8 mouse cellular contexts compared by ENCODE assay signal in the genomic region with DNA sequence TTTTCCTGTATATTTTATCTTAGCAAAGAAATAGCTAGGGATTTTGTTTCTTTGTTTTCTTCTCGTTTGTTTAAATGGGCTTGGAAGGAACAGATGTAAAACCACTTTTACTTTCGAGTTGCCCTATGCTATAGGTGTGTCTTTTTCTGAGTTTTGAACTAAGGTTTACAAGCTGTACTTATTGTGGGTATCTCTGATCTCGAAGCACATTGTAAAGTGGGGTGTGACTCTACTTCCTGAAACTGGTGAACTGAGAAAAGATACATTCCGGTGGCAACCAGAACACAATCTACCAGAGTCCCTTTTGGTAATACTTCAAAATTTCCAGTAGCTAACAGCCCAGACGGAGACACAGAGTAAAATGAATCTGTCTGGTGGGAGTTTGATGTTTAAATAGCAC. TPM values are rescaled to one million over a fixed set of nuclear protein-coding genes. Genes with fewer than 3 reads are reported as not detected.
DNase-seq lines count a peak whose midpoint lies in the region; ATAC-seq and TF ChIP-seq lines count a peak whose summit lies in the region.
"Had no signal": no experiment of that assay in that cellular context is flagged by ENCODE, and none has a peak within 500 bp of the region (broad histone marks: within the 10 kb centered on the region; RNA-seq: fewer than 3 reads in every experiment).

No protein-coding gene starts in this region.

- H3K36me3 ChIP-seq in hindbrain, embryonic 13.5 days, result no peaks in the 10 kb centered on the region
- no peaks in the 10 kb centered on the region for H3K36me3 ChIP-seq in liver, embryonic 11.5 days (ENCODE audit: control insufficient read depth, insufficient read depth, low read length)
- no peaks in the 10 kb centered on the region for H3K36me3 ChIP-seq in splenic B cell, adult 2 months (ENCODE audit: control insufficient read depth, insufficient read depth, low read length, poor library complexity, severe bottlenecking)
- H3K36me3 ChIP-seq: embryonic facial prominence, embryonic 12.5 days had no signal

- WGBS in lung, adult 2 months, result 62% methylated on average over 5 of the region's 5 CpGs
- WGBS in hindbrain, embryonic 13.5 days, result 93% methylated on average over 5 of the region's 5 CpGs
- 83% methylated on average over 5 of the region's 5 CpGs for WGBS in liver, embryonic 11.5 days

- H3K9ac ChIP-seq in hindbrain, embryonic 13.5 days, result no peak overlapping the region
- no peak overlapping the region for H3K9ac ChIP-seq in liver, embryonic 11.5 days (ENCODE audit: low read depth, low read length)

- no peaks in the 10 kb centered on the region for H3K9me3 ChIP-seq in hindbrain, embryonic 13.5 days
- H3K9me3 ChIP-seq in liver, embryonic 11.5 days (ENCODE audit: control insufficient read depth, low read length), result no peaks in the 10 kb centered on the region
- H3K9me3 ChIP-seq: embryonic facial prominence, embryonic 12.5 days had no signal

- peak overlapping the region; percentile 60 for H3K4me2 ChIP-seq in hindbrain, embryonic 13.5 days
- H3K4me2 ChIP-seq in liver, embryonic 11.5 days, result peak overlapping the region; percentile 71

- no peak for ATAC-seq in hindbrain, embryonic 13.5 days (ENCODE audit: low FRiP score)
- no peak for ATAC-seq in liver, embryonic 11.5 days (replicated peaks; ENCODE audit: low FRiP score)

- TF ChIP-seq POLR2A in lung, adult 2 months (IDR thresholded peaks at IDR 0.05; ENCODE audit: borderline replicate concordance, extremely low read depth, low read depth, low read length), result no peak

- H3K27ac ChIP-seq in hindbrain, embryonic 13.5 days, result no peak overlapping the region
- no peak overlapping the region for H3K27ac ChIP-seq in liver, embryonic 11.5 days (ENCODE audit: low read depth, low read length)
- H3K27ac ChIP-seq: embryonic facial prominence, embryonic 12.5 days had no signal

- no peak for DNase-seq in lung, adult 2 months
- no peak for DNase-seq in lung, postnatal 25 days (ENCODE audit: low spot score)
- DNase-seq in liver, embryonic 11.5 days (ENCODE audit: low spot score), result no peak
- peak; percentile 36 for DNase-seq in splenic B cell, adult 2 months (ENCODE audit: low read depth, low spot score)
- DNase-seq in layer of hippocampus, postnatal 25 days (ENCODE audit: extremely low spot score in 1 of 2, low spot score in 1 of 2), result no peak
- DNase-seq in MN1 (ENCODE audit: low spot score), result no peak

- peak overlapping the region; percentile 16 for H3K4me3 ChIP-seq in lung, adult 2 months (replicated peaks; ENCODE audit: extremely low read depth, low read depth, low read length)
- H3K4me3 ChIP-seq in hindbrain, embryonic 13.5 days, result no peak overlapping the region
- no peak overlapping the region for H3K4me3 ChIP-seq in liver, embryonic 11.5 days (ENCODE audit: low read depth, low read length)

- H3K27me3 ChIP-seq in hindbrain, embryonic 13.5 days, result 0 out of 2 replicates have a peak, but pooled peaks cover 2% of the 10 kb centered on the region
- H3K27me3 ChIP-seq in liver, embryonic 11.5 days (replicated peaks; ENCODE audit: control insufficient read depth, insufficient read depth, low read length), result no peaks in the 10 kb centered on the region
- no peaks in the 10 kb centered on the region for H3K27me3 ChIP-seq in splenic B cell, adult 2 months (ENCODE audit: control insufficient read depth, insufficient read depth, low read length, poor library complexity, severe bottlenecking)
- H3K27me3 ChIP-seq: embryonic facial prominence, embryonic 12.5 days had no signal

- H3K4me1 ChIP-seq in lung, adult 2 months (ENCODE audit: control insufficient read depth, insufficient read depth, low read length), result peaks cover 5% of the 10 kb centered on the region
- peaks cover 11% of the 10 kb centered on the region for H3K4me1 ChIP-seq in hindbrain, embryonic 13.5 days (replicated peaks)
- peaks cover 6% of the 10 kb centered on the region for H3K4me1 ChIP-seq in liver, embryonic 11.5 days (replicated peaks; ENCODE audit: control insufficient read depth, insufficient read depth, low read length)

- TF ChIP-seq CTCF in lung, adult 2 months (IDR thresholded peaks at IDR 0.05; ENCODE audit: insufficient read depth, low read length), result no peak

RNA-seq across cellular contexts. Expression of gene Magohb, which starts 0.9 kb away (rescaled TPM):
- polyA plus RNA-seq in lung, adult 2 months (2012; rRNA removed), result 0.71 and 1.7 TPM in 2 replicates
- 49.1 and 50.0 TPM in 2 replicates for polyA plus RNA-seq in hindbrain, embryonic 13.5 days (2015; fragmentation: Nextera tagmentation; extraction: Ambion mirVana)
- 59.9 and 63.6 TPM in 2 replicates for polyA plus RNA-seq in liver, embryonic 11.5 days (2014; fragmentation: Nextera tagmentation; extraction: Ambion mirVana)
- 10 to 100 TPM; 10.8 to 11.7 TPM for total RNA-seq in layer of hippocampus, postnatal 25 days (2021)

RNA-seq across cellular contexts. Expression of gene Klra2, which starts 46.8 kb away (rescaled TPM):
- 0.55 and 1.8 TPM in 2 replicates for polyA plus RNA-seq in lung, adult 2 months (2012; rRNA removed)
- polyA plus RNA-seq in hindbrain, embryonic 13.5 days (2015; fragmentation: Nextera tagmentation; extraction: Ambion mirVana), result 0.12 TPM in 1 of 2 replicates, not detected in the other
- 0.10 TPM in 1 of 2 replicates, not detected in the other for polyA plus RNA-seq in liver, embryonic 11.5 days (2014; fragmentation: Nextera tagmentation; extraction: Ambion mirVana)
- under 1 TPM; 0.20 to 0.33 TPM for total RNA-seq in layer of hippocampus, postnatal 25 days (2021)
- polyA plus RNA-seq: embryonic facial prominence, embryonic 12.5 days had no signal

RNA-seq across cellular contexts. Expression of gene Styk1, which starts 59.5 kb away (rescaled TPM):
- 0.45 and 0.71 TPM in 2 replicates for polyA plus RNA-seq in lung, adult 2 months (2012; rRNA removed)
- 2.3 and 2.7 TPM in 2 replicates for polyA plus RNA-seq in hindbrain, embryonic 13.5 days (2015; fragmentation: Nextera tagmentation; extraction: Ambion mirVana)
- polyA plus RNA-seq in liver, embryonic 11.5 days (2014; fragmentation: Nextera tagmentation; extraction: Ambion mirVana), result 1.1 TPM in 2 replicates
- 1 to 10 TPM in 1 of 2 experiments, under 1 TPM in 1; 0.59 to 1.5 TPM for total RNA-seq in layer of hippocampus, postnatal 25 days (2021)

Comparison
In these comparisons a context has a peak if more than half of its experiments do, and no peak if none do; other contexts are left out.
1. RNA of gene Magohb, which starts 0.9 kb away (polyA plus RNA-seq): 59.9 to 63.6 TPM in liver, embryonic 11.5 days and 49.1 to 50.0 TPM in hindbrain, embryonic 13.5 days; 0.71 to 1.7 TPM in lung, adult 2 months; every median in the first group is over 10 times any median in the second.